Mouse (Mus musculus): ENCODE data around the gene Otx2.

GRCm38 (mm10) chr14:48672611-48673176 is 925 bp downstream of the Otx2 start:
- no peak for TF ChIP-seq CTCF (IDR thresholded peaks at IDR 0.05; ENCODE audit: extremely low read depth, insufficient read depth, insufficient read length, insufficient replicate concordance)
- no peak for TF ChIP-seq POLR2A (IDR thresholded peaks at IDR 0.05; ENCODE audit: low read depth, low read length)
